Mouse (Mus musculus) hindbrain, embryonic 13.5 days (tissue): ENCODE data around the gene Sytl1. TPM values are rescaled to one million over a fixed set of nuclear protein-coding genes. Genes with fewer than 3 reads are reported as not detected.

Source experiments
- ATAC-seq: fragments of 200-750 bp; cut with Nextera tagmentation; 2 replicates; pipeline ENCODE4 v1.8.0; 2017; ENCODE audit warnings: moderate TSS enrichment; ENCODE audit not compliant: low FRiP score
- H3K27ac ChIP-seq: fragments of 300-500 bp; sonication (generic); 2 replicates; pipeline ENCODE4 v1.5.1; 2015; ENCODE audit warnings: inconsistent platforms, mild to moderate bottlenecking, moderate library complexity
- H3K27me3 ChIP-seq: fragments of 300-500 bp; sonication (generic); 2 replicates; pipeline ENCODE4 v1.6.1; 2015; ENCODE audit warnings: mild to moderate bottlenecking, inconsistent platforms
- H3K36me3 ChIP-seq: fragments of 300-500 bp; sonication (generic); 2 replicates; pipeline ENCODE4 v1.6.1; 2015; ENCODE audit warnings: mild to moderate bottlenecking, inconsistent platforms
- H3K4me1 ChIP-seq: fragments of 300-500 bp; sonication (generic); replicated peaks from 2 replicates; pipeline ENCODE4 v1.6.1; 2015; ENCODE audit warnings: inconsistent platforms
- H3K4me2 ChIP-seq: fragments of 300-500 bp; sonication (generic); 2 replicates; pipeline ENCODE4 v1.6.1; 2015; ENCODE audit warnings: inconsistent platforms, mild to moderate bottlenecking, moderate library complexity
- H3K4me3 ChIP-seq: fragments of 300-500 bp; sonication (generic); 2 replicates; pipeline ENCODE4 v1.5.1; 2015; ENCODE audit warnings: mild to moderate bottlenecking, inconsistent platforms
- H3K9ac ChIP-seq: fragments of 300-500 bp; sonication (generic); 2 replicates; pipeline ENCODE4 v1.6.1; 2015; ENCODE audit warnings: mild to moderate bottlenecking, inconsistent platforms
- H3K9me3 ChIP-seq: fragments of 300-500 bp; sonication (generic); 2 replicates; pipeline ENCODE4 v1.6.1; 2016; ENCODE audit warnings: inconsistent platforms
- WGBS: fragments of 180-500 bp; shearing (Covaris S2); methylation state at CpG from one replicate; pipeline ENCODE4 v1.1.7; 2015; 5-methylcytosine and 5-hydroxymethylcytosine counted together
- polyA plus RNA-seq: library from polyadenylated mRNA; unstranded; fragments of >200 nt; fragmentation: Nextera tagmentation; extraction: Ambion mirVana; gene quantifications from 2 replicates; pipeline ENCODE4 v1.2.1, GENCODE M21; 2015

Gene Sytl1
- polyA plus RNA-seq, 1 experiment from 2014 or later: 0.69 TPM

DNA sequence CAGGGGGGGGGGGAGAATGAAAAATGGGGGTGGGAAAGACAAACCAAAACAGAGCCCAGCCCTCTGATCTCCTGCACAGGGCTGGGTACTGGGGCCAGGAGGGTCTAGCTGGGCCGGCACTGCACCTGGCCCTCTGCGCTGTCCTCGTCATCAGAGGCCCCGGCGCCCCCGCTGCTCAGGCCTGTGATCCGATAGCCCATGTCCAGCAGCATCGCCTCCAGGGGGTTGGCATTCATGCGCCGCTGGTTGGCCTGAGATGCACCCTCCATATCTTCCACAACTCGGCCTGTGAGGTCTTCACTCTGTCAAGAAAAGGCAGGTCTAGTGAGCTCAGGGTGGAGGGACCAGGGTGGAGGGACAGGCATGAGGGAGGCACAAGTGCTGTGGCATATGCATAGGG lies 31.2 kb upstream of the Sytl1 start:
- H3K4me1 ChIP-seq: peaks cover 40% of the 10 kb centered on the region
- peaks cover 40% of the 10 kb centered on the region for H3K36me3 ChIP-seq
- ATAC-seq: no peak
- H3K4me3 ChIP-seq: no peak overlapping the region
- no peak overlapping the region for H3K4me2 ChIP-seq
- peaks cover 12% of the 10 kb centered on the region for H3K27me3 ChIP-seq
- no peaks in the 10 kb centered on the region for H3K9me3 ChIP-seq
- H3K9ac ChIP-seq: peak overlapping the region; percentile 43; the same call in 1 of the 2 replicates
- H3K27ac ChIP-seq: no peak overlapping the region
- WGBS: 24% methylated on average over 11 of the region's 11 CpGs

DNA sequence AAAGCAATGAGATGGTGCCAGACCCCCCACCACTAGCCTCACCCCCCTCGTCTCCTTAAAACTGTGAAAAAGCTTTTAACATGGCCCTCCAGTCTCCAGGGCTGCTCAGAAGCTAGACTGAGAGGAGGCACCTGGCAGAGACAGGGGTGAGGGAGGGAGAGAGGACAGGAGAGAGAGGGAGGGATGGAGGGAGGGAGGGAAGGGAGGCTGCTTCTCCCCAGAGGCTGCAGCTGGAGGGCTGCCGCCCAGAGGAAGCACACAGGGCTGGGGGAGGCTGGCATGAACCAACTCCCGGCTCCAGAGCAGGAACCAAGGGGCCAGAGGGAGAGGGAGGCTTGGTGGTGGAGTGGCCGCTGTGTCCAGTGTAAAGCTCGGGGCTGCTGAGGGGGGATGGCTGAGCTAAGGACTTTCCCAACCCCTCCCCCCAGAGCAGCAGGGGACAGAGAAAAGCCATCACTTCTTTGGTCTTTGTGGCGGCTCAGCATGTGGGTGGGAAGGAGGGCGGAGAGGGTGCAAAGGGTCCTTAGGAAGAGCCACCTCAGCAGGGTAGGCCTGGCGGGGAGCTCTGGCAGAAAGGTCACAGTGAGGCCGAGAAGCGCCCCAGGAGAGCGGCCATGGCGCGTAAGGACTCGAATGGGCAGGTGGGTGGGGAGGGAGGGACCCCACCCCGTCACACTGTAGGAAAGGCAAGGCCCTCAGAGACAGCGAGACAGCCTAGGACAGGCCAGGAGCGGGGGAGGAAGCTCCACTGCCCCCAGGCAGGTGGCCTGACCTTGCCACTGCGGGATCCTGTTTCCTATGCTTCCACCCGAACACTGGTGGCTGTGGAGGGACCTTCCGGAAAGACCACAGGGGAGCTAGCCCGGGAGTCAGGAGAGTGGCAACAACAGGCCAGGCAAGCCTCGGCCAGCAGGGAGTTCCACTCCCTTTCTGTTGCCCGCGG lies 30.3 kb upstream of the Sytl1 start:
- H3K9ac ChIP-seq: peak overlapping the region; percentile 53
- H3K4me2 ChIP-seq: no peak overlapping the region
- ATAC-seq: 0 out of 2 replicates have a peak, but pooled peaks have one; percentile 23
- peak overlapping the region; percentile 3; the same call in 1 of the 2 replicates for H3K27ac ChIP-seq
- peaks cover 31% of the 10 kb centered on the region for H3K4me1 ChIP-seq
- H3K27me3 ChIP-seq: peaks cover 12% of the 10 kb centered on the region
- H3K4me3 ChIP-seq: no peak overlapping the region
- no peaks in the 10 kb centered on the region for H3K9me3 ChIP-seq
- H3K36me3 ChIP-seq: peaks cover 40% of the 10 kb centered on the region
- WGBS: 12% methylated on average over 24 of the region's 24 CpGs

DNA sequence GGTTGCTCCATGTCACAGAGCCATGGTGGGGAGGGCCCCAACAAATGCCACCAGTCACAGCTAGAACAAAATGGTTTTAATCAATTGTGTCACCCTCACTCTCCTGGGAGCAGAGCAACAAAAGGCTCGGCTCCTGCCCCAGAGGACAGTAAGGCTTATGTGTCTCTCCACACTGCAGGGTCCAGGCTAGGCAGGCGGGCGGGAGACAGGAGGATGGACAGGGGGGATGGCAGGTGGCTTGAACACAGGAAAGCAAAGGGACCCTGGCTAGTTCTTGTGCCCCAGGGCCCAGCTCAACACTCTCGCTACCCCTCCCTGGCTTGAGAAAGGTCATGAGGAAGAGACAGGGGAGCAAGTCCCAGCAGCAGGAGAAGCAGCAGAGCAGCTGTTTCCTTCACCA lies 29.5 kb upstream of the Sytl1 start:
- peaks cover 23% of the 10 kb centered on the region for H3K4me1 ChIP-seq
- no peak overlapping the region for H3K4me3 ChIP-seq
- H3K36me3 ChIP-seq: peaks cover 40% of the 10 kb centered on the region
- peak overlapping the region; percentile 3 for H3K27ac ChIP-seq
- no peaks in the 10 kb centered on the region for H3K9me3 ChIP-seq
- 0 out of 2 replicates have a peak overlapping the region, but pooled peaks have one; percentile 53 for H3K9ac ChIP-seq
- peaks cover 12% of the 10 kb centered on the region for H3K27me3 ChIP-seq
- no peak overlapping the region for H3K4me2 ChIP-seq
- ATAC-seq: 0 out of 2 replicates have a peak, but pooled peaks have one; percentile 25
- WGBS: 43% methylated on average over 4 of the region's 4 CpGs

DNA sequence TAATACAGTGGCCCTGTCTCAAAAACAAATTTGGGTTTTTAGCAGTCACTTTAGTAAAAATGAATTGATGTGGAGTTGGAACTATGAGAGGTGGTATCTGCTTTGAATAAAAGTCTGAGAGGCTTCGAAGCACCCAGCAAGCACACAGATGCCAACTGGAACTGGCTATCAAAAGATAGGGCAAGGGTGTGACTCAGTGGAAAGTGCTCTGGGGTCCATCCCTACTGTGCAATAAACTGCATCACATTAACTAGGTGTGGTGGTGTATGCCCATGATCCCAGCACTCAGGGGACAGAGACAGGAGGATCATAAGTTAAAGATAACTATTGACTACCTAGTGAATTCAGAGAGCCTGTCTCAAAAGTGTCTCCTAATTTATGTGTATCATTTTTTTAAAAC lies 28.3 kb upstream of the Sytl1 start:
- no peak for ATAC-seq
- Histone ChIP-seq H3K27me3 (peaks cover 12% of the 10 kb centered on the region), H3K4me1 (peaks cover 19% of the 10 kb centered on the region), H3K27ac (no peak overlapping the region), H3K4me2 (no peak overlapping the region), H3K4me3 (no peak overlapping the region), H3K9ac (no peak overlapping the region), H3K9me3 (no peaks in the 10 kb centered on the region), H3K36me3 (peaks cover 31% of the 10 kb centered on the region)
- WGBS: 91% methylated on average over 1 of the region's 1 CpGs

DNA sequence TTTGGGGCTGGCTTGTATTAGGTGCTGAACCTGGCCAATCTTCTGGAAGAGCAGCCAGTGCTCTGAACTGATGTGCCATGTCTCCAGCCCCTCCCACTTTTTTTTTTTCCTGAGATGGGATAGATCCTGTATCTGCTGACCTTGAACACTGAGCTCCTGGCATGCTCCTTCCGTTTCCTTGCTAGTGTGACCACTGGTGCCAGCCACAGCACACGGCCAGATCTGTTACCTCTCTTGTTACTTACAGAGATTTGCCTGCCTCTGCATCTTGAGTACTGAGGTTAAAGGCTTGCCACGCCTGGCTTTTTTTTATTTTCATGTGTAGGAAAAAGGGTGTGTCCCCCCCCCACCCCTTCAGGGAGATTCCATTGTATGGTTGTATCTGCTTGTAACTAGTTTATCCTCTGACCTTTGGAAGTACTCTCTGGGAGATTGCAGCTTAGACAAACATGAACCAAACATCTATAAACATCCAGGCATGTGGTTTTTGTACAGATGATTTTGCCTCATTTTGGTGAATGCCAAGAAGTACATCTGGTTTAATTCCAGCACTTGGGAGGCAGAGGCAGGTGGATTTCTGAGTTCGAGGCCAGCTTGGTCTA lies 23.7 kb upstream of the Sytl1 start:
- Histone ChIP-seq H3K9me3 (no peaks in the 10 kb centered on the region), H3K4me3 (no peak overlapping the region), H3K4me1 (peaks cover 17% of the 10 kb centered on the region), H3K9ac (no peak overlapping the region), H3K36me3 (no peaks in the 10 kb centered on the region), H3K27me3 (no peaks in the 10 kb centered on the region), H3K4me2 (no peak overlapping the region), H3K27ac (no peak overlapping the region)
- WGBS: 87% methylated on average over 4 of the region's 4 CpGs
- ATAC-seq: no peak

DNA sequence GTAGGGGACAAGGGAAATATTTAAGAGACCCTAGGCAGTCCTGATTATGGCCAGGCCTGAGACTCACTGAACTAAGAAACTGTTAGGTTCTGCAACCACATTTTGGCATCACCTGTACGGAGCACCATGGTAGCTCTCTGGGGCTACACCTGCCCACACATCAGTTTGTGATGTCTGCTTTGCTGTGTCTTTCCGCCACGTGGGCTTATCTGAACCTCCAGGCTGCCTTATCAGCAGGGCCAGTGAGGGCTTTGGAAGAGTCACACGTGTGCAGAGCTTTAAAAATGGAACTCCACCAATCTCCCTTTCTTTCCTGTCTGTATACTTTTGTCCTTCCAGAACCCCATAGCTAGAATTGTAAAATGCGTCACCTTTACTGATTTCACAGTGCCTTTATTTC lies 23.0 kb upstream of the Sytl1 start:
- ATAC-seq: no peak
- 85% methylated on average over 5 of the region's 5 CpGs for WGBS
- H3K27me3 ChIP-seq: no peaks in the 10 kb centered on the region
- no peak overlapping the region for H3K4me3 ChIP-seq
- H3K9ac ChIP-seq: no peak overlapping the region
- no peaks in the 10 kb centered on the region for H3K36me3 ChIP-seq
- no peak overlapping the region for H3K27ac ChIP-seq
- no peaks in the 10 kb centered on the region for H3K9me3 ChIP-seq
- H3K4me2 ChIP-seq: no peak overlapping the region
- H3K4me1 ChIP-seq: peaks cover 18% of the 10 kb centered on the region

DNA sequence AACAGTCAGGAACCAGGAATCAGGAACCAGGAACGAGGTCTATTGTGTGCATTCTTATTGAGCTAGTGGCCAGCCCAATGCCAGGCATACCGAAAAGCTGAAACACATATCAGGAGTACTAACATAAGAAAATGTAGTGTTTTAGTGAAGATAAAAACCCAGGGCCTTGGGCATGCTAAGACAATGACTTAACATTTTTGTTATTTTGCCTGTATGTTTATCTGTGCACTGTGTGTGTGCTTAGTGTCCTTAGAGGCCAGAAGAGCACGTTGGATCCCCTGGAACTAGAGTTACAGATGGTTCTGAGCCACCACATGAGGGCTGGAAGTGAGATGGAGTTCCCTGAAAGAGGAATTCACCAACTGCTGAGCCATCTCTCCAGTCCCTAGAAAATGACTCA lies 22.4 kb upstream of the Sytl1 start:
- Histone ChIP-seq H3K9me3 (no peaks in the 10 kb centered on the region), H3K4me1 (peaks cover 18% of the 10 kb centered on the region), H3K9ac (no peak overlapping the region), H3K27ac (no peak overlapping the region), H3K27me3 (no peaks in the 10 kb centered on the region), H3K36me3 (no peaks in the 10 kb centered on the region), H3K4me3 (no peak overlapping the region), H3K4me2 (no peak overlapping the region)
- WGBS: 81% methylated on average over 3 of the region's 3 CpGs
- no peak for ATAC-seq

DNA sequence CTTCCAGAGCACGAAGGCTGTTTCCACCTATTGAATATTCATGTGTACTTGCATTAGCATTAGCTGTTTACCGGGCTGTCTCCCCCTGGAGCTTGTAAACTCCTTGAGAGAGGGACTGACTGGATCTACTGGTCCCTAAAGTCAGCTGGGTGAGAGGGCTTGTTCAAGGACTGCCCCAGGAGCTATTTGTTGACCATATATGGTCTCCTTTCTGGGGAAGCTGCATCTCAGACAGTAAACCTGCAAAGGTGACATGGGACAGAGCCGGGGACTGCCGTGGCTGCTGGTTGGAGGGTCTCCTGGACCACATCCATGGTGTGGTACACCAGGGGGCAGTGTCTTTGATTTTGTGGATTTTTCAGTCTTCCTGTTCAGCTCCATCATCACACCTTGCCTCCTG lies 19.7 kb upstream of the Sytl1 start:
- Histone ChIP-seq H3K9me3 (no peaks in the 10 kb centered on the region), H3K36me3 (no peaks in the 10 kb centered on the region), H3K27me3 (no peaks in the 10 kb centered on the region), H3K4me2 (no peak overlapping the region), H3K27ac (peak overlapping the region; percentile 62; the same call in 1 of the 2 replicates), H3K4me1 (peaks cover 24% of the 10 kb centered on the region), H3K9ac (0 out of 2 replicates have a peak overlapping the region, but pooled peaks have one; percentile 9), H3K4me3 (no peak overlapping the region)
- WGBS: 29% methylated on average over 4 of the region's 4 CpGs
- ATAC-seq: no peak

DNA sequence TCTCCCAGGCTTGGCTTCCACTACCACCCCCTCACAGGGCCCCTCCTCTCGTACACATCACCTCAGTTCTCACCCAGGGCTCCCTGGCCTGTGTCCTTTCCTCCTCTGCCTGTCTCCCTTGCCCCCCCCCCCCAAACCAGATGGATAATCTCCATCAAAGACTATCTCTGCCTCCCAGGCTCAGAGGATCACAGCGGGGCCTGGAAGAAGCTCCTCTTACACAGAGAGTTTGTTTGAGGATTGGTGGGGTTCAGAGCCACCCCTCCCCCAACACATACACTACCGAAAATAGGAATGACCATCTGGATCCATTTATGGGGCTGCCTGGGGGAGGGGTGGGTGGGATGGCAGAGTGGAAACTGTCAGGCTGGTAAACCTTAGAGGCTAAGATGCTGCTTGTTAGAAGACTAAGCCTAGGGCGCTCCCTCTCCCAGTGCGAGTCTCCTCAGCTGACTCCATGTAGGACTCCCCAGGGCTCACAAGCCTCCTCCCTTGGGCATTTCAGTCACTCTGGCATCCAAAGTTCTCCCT lies 19.1 kb upstream of the Sytl1 start:
- WGBS: 27% methylated on average over 5 of the region's 5 CpGs
- Histone ChIP-seq H3K9ac (no peak overlapping the region), H3K27ac (peak overlapping the region; percentile 62; the same call in 1 of the 2 replicates)

DNA sequence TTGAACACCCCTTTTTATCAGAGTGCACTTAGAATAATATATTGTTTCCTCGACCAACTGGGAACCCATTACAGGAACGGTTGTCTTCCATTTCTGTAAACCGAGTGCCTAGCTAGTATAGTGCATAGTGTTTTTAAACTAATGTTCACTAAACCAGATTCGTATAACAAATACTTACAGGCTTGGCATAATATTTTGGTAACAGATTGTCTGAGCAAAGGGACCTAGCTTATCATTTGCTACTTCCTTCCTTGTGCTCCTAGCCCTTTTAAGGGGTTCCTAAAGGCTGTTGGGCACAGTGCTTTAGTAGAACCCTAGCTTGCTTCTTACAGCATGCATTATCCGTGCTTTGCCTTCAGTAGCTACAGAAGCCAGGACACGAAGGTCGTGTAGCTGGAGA lies 18.6 kb upstream of the Sytl1 start:
- Histone ChIP-seq H3K4me3 (no peak overlapping the region), H3K9ac (no peak overlapping the region), H3K27me3 (no peaks in the 10 kb centered on the region), H3K9me3 (no peaks in the 10 kb centered on the region), H3K36me3 (no peaks in the 10 kb centered on the region), H3K4me1 (peaks cover 29% of the 10 kb centered on the region), H3K27ac (peak overlapping the region; percentile 55; the same call in 1 of the 2 replicates), H3K4me2 (no peak overlapping the region)
- 45% methylated on average over 7 of the region's 7 CpGs for WGBS
- ATAC-seq: no peak

More for the DNA sequence above, 19.1 kb upstream of the Sytl1 start:
- H3K27me3 ChIP-seq: no peaks in the 10 kb centered on the region
- no peaks in the 10 kb centered on the region for H3K9me3 ChIP-seq
- H3K36me3 ChIP-seq: no peaks in the 10 kb centered on the region
- H3K4me3 ChIP-seq: no peak overlapping the region
- no peak for ATAC-seq
- no peak overlapping the region for H3K4me2 ChIP-seq
- peaks cover 24% of the 10 kb centered on the region for H3K4me1 ChIP-seq

DNA sequence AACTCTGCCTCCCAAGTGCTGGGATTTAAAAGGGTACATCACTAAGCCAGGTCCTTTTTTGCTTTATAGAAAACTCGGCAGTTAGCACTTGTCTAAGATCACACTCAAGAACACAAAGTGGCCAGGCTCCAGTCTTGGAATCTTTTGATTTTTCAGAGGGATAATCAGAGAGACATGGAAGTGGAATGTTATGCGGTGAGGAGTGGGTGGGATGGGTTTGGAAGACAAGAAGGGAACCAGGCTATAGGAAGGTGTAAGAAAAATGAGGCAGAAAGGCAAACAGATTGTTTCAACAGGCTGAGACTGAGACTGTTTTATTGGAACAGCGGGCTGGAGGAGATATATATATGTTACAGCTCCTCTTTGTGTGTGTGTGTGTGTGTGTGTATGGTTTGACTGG lies 15.6 kb upstream of the Sytl1 start:
- Histone ChIP-seq H3K4me3 (peak overlapping the region; percentile 87; the same call in 1 of the 2 replicates), H3K27ac (peak overlapping the region; percentile 96), H3K4me1 (peaks cover 46% of the 10 kb centered on the region), H3K9me3 (no peaks in the 10 kb centered on the region), H3K4me2 (peak overlapping the region; percentile 85), H3K27me3 (no peaks in the 10 kb centered on the region), H3K9ac (no peak overlapping the region; the same call in 1 of the 2 replicates), H3K36me3 (0 out of 2 replicates have a peak, but pooled peaks cover 4% of the 10 kb centered on the region)
- ATAC-seq: no peak
- WGBS: 89% methylated on average over 3 of the region's 3 CpGs

DNA sequence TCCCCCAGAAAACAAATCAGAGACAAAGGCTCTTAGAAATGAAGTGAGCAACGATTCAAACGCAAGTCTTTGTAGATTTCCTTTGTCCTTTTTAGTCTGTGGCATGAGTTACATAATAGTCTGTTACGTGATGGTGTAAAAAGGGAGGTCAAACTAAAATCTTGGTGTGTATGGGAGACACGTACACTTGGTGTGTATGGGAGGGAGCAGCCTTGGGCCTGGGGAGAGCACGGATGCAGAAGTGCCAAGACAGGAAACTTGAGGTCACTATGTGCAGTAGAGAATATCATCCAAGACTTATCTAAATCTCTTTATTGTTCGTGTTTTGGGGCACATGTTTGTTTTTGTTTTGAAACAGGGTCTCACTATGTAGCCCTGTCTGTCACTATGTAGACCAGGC lies 15.2 kb upstream of the Sytl1 start:
- H3K4me2 ChIP-seq: peak overlapping the region; percentile 85
- peak overlapping the region; percentile 93 for H3K9ac ChIP-seq
- peak overlapping the region; percentile 96 for H3K27ac ChIP-seq

More for the DNA sequence above, 15.2 kb upstream of the Sytl1 start:
- Histone ChIP-seq H3K9me3 (no peaks in the 10 kb centered on the region), H3K4me3 (peak overlapping the region; percentile 87), H3K36me3 (0 out of 2 replicates have a peak, but pooled peaks cover 4% of the 10 kb centered on the region), H3K4me1 (peaks cover 44% of the 10 kb centered on the region), H3K27me3 (no peaks in the 10 kb centered on the region)
- 32% methylated on average over 6 of the region's 6 CpGs for WGBS
- 0 out of 2 replicates have a peak, but pooled peaks have one; percentile 18 for ATAC-seq
